Mouse (Mus musculus) spleen, adult 2 months (tissue): ENCODE results near the gene Rab1b. TPM values are rescaled to one million over a fixed set of nuclear protein-coding genes. Genes with fewer than 3 reads are reported as not detected.
A peak's percentile ranks its signal among the peaks of the same experiment; 100 is the strongest.

Experiments
- DNase-seq, 2 experiments: peaks; one replicate each; pipeline versions ENCODE4 v3.0.0 to v3.0.0-alpha.2; 2012 to 2021; ENCODE audit warnings: low spot score in 2 of 2, low read depth in 1 of 2
- H3K27ac ChIP-seq: fragments of 200-500 bp; 2 replicates; pipeline ENCODE4 v1.5.1; 2012; ENCODE audit warnings: low read length, inconsistent platforms; ENCODE audit not compliant: insufficient read depth
- H3K27me3 ChIP-seq: fragments of 200-500 bp; 2 replicates; pipeline ENCODE4 v1.6.1; 2012; ENCODE audit warnings: mild to moderate bottlenecking, moderate library complexity, low read length, inconsistent platforms; ENCODE audit not compliant: control insufficient read depth, insufficient read depth
- H3K36me3 ChIP-seq: fragments of 200-500 bp; 2 replicates; pipeline ENCODE4 v1.6.1; 2012; ENCODE audit warnings: mild to moderate bottlenecking, low read length, inconsistent platforms; ENCODE audit not compliant: control insufficient read depth, insufficient read depth
- H3K4me1 ChIP-seq: fragments of 200-500 bp; 2 replicates; pipeline ENCODE4 v1.6.1; 2011; ENCODE audit warnings: inconsistent platforms; ENCODE audit not compliant: control insufficient read depth, insufficient read depth, insufficient read length
- H3K4me3 ChIP-seq: fragments of 200-500 bp; 2 replicates; pipeline ENCODE4 v1.5.1; 2011; ENCODE audit warnings: mild to moderate bottlenecking, inconsistent platforms; ENCODE audit not compliant: insufficient read depth, insufficient read length; ENCODE audit errors: extremely low read depth
- CTCF ChIP-seq: fragments of 200-500 bp; IDR thresholded peaks from 2 replicates; pipeline ENCODE4 v1.5.1; 2011; ENCODE audit warnings: mild to moderate bottlenecking, inconsistent platforms; ENCODE audit not compliant: insufficient read depth, insufficient read length, insufficient replicate concordance; ENCODE audit errors: extremely low read depth
- POLR2A ChIP-seq: fragments of 200-500 bp; IDR thresholded peaks from 2 replicates; pipeline ENCODE4 v1.6.1; 2011; ENCODE audit warnings: low read depth, low read length, inconsistent platforms
- WGBS: fragments of 180-500 bp; shearing (Covaris S2); methylation state at CpG from one replicate; pipeline ENCODE4 v1.1.7; 2018; 5-methylcytosine and 5-hydroxymethylcytosine counted together
- polyA plus RNA-seq: library from polyadenylated mRNA; depleted of rRNA; stranded (reverse); fragments of >200 nt; gene quantifications from 2 replicates; pipeline ENCODE4 v1.2.3, GENCODE M21; 2012

Rab1b gene
- polyA plus RNA-seq, 1 experiment = 116 TPM

DNA sequence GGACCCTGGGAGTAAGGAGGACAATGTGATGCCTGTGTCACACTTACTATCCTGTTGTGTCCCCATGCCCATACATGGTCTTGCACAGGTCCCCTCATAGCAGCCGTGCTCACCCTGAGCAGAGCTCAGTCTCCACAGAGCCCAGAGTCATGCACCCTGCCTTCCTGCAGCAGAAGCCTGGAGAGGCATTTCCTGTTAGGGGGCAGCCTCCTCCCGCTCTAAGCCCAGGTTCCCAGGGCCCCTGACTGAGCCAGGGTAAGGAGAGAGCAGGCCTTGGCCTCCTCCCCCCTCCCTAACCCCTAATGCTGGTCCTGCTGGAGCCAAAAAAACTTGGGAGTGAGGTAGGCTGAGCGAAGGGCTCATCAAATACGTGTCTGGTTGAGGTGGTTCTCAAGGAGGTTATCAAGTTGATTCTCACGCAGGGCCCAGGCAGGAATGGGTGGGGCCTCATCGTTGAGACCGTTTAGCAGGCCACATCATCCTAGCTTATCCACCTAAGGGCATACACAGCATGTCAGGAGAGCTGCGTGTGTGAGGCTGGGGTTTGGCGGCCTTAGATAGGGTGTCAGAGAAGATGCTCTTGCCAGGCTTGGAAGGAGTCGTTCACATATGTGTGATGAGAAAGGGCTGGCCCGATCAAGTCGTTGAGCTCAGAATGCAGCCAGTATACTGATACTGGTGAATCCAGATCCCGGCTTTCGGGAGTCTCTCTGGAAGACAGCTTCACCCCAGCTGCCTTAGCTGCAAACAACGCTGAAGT, 39.7 kb downstream of the Rab1b start:
- no peak overlapping the region for H3K4me3 ChIP-seq
- DNase-seq = no peak
- H3K27me3 ChIP-seq = peaks cover 12% of the 10 kb centered on the region
- H3K27ac ChIP-seq = 0 out of 2 replicates have a peak overlapping the region, but pooled peaks have one; percentile 16
- no peak for TF ChIP-seq POLR2A
- no peak for TF ChIP-seq CTCF
- H3K4me1 ChIP-seq = peaks cover 6% of the 10 kb centered on the region
- no peaks in the 10 kb centered on the region for H3K36me3 ChIP-seq
- WGBS = 12% methylated on average over 15 of the region's 15 CpGs

DNA sequence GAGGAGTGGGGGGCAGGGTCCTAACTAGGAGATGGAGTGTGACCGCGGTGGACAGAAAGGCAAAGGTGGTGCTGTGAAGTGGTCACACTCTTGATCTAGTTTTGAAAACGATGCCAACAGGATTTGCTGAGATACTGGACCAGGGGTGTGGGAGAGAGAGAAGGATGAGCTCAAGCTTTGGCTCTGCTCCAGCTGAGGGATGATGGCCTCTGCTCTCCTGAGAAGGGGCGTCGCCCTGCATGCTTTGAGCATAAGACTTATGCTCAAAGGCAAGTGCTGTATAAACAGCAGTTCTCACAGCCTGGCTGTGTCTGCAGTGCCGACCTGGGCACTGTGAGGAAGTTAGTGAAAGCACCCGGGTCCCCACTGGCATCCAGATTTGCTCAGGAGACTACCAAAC, 41.8 kb downstream of the Rab1b start:
- DNase-seq = no peak
- peaks cover 6% of the 10 kb centered on the region for H3K4me1 ChIP-seq
- H3K4me3 ChIP-seq = no peak overlapping the region
- peaks cover 12% of the 10 kb centered on the region for H3K27me3 ChIP-seq
- no peaks in the 10 kb centered on the region for H3K36me3 ChIP-seq
- WGBS = 61% methylated on average over 7 of the region's 7 CpGs
- no peak overlapping the region for H3K27ac ChIP-seq
- no peak for TF ChIP-seq CTCF
- TF ChIP-seq POLR2A = no peak

DNA sequence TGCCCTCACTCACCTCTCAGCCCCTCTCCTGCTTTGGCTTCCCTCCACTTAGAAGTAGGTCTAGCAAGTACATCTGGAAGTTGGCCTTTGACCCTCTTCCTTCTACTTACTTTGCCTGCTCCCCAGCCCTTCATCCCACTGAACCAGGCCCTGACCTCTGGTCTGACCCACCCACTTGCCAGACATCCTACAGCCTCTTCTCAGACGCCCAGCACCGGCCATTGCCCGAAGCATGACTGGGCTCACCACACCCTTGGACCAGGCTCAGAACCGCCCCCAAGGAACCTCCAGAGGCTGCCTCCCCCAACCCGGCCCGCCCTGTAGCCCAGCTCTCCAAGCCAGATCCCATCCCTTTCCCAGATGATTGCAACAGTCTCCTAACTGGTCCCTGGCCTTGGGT, 44.4 kb downstream of the Rab1b start:
- no peak for DNase-seq
- Histone ChIP-seq H3K4me3 (no peak overlapping the region), H3K4me1 (peaks cover 2% of the 10 kb centered on the region; the same call in 1 of the 2 replicates), H3K27me3 (peaks cover 2% of the 10 kb centered on the region; the same call in 1 of the 2 replicates), H3K36me3 (no peaks in the 10 kb centered on the region), H3K27ac (no peak overlapping the region)
- 86% methylated on average over 6 of the region's 6 CpGs for WGBS
- TF ChIP-seq CTCF = no peak
- no peak for TF ChIP-seq POLR2A

DNA sequence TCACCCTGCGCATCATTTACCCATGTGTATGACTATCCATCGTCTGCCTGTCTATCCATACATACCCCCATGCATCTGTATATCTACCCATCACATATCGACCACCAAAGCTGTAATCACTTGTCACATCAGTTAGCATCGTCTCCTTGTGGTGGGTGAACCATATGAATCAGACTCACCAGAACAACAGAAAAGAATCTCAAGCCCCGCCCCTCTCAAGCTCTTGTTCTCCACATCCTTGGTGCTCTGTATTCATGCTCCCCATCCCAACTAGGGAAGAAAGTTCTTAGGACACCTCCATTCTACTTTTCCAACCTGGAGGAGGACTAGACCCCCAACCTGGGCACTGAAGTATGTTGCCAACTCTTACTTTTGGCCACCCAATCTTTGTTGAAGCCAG, 44.8 kb downstream of the Rab1b start:
- no peak for TF ChIP-seq POLR2A
- no peak for TF ChIP-seq CTCF
- peaks cover under 1% of the 10 kb centered on the region; the same call in 1 of the 2 replicates for H3K27me3 ChIP-seq
- peaks cover 2% of the 10 kb centered on the region; the same call in 1 of the 2 replicates for H3K4me1 ChIP-seq
- no peak overlapping the region for H3K27ac ChIP-seq
- no peak overlapping the region for H3K4me3 ChIP-seq
- H3K36me3 ChIP-seq = no peaks in the 10 kb centered on the region
- WGBS = 76% methylated on average over 5 of the region's 5 CpGs
- DNase-seq = no peak

DNA sequence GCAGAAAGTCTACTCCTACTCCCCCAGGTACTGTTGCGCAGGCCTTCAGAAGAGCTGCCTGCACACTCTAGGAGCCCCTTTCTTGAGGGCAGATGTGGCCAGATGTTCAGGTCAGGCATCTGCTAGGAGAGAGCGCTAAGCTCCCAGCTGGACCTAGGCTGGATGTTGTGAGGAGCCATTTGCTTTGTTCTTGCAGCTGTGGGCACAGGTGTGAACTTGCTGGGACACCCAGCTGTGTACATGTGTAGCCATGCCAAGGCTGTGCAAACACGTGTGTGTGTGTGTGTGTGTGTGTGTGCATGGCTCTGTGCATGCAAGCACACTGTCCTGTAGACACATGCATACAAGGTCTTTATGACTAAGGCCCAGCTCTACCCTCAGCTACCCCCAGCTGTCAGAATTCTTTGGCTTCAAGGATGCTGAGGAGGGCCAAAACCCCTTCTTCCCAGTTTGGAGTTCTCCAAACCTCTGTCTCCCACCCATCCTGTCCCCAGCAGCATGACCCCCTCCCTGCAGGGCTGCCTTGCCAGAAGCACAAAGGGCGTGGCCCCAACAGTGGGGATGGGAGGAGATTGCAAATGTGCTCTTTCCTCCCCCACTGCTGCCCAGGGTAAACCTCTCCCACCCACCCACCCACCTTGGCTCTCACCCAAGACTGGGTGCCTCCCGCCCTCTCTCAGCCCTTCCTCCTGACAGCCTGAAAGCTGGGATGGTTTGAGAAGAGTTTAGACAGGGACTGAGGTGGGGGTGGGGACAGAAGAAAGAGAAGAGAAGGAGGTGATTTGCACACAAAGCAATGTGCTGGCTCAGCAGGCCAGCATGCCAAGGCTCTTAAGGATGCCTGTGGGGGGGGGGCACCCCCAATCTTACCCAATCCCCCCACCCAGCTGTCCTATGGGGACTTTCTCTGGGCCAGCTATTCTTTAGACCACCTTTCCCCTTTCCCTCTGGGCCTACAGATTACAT, 46.2 kb downstream of the Rab1b start:
- Histone ChIP-seq H3K36me3 (no peaks in the 10 kb centered on the region), H3K4me1 (peaks cover 2% of the 10 kb centered on the region; the same call in 1 of the 2 replicates), H3K27ac (no peak overlapping the region), H3K4me3 (no peak overlapping the region), H3K27me3 (no peaks in the 10 kb centered on the region)
- 77% methylated on average over 5 of the region's 5 CpGs for WGBS
- no peak for TF ChIP-seq CTCF
- no peak for TF ChIP-seq POLR2A
- DNase-seq = no peak

DNA sequence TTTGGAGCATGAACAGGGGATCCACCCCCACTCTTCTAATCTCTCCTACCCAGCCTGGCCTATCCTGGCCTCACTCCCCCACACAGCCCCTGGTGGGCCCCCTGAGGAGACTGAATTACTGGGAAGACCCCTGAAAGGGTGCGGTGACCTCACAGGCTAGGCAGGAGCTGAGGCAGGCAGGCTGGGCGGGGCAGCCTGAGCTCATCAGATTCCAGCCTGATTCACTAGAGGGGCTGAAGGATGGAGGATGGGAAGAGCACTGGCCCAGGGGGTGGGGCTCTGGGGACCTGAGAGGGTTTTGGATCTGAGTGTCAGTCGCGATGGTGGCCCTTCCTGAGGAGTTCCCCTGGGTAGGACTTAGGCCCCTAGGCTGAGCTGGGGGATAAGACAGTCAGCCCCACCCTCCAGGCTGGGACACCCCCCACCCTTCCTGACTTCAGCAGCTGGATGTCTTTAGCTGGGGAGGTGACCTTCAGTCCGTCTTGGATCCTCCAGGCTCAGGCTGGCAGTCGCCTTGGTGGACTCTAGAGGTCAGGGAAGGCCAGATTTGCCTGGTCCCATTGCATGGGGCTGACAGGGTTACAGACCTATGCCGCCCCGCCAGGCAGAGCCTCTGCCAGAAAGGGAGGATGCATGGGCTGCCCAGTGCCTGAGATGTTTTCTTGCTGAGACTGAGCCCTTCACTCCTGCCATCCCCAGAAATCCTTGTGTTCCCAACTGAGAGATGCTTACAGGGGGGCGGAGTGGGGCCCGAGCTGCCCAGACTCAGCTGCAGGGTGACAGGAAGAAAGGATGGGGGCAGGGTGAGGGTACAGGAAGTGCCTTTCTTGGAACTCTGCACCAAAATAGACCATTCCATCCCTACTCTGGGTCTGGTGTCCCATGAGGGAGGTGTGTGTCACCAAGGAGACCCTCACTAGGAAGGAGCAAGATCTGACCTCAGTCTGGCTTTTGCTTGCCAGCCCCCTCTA, 47.8 kb downstream of the Rab1b start:
- Histone ChIP-seq H3K27ac (0 out of 2 replicates have a peak overlapping the region, but pooled peaks have one; percentile 32), H3K4me1 (peaks cover 2% of the 10 kb centered on the region; the same call in 1 of the 2 replicates), H3K27me3 (no peaks in the 10 kb centered on the region), H3K4me3 (no peak overlapping the region), H3K36me3 (no peaks in the 10 kb centered on the region)
- DNase-seq = no peak
- 44% methylated on average over 10 of the region's 10 CpGs for WGBS
- no peak for TF ChIP-seq POLR2A
- TF ChIP-seq CTCF = no peak
